Mouse (Mus musculus): ENCODE results near the gene Fyb.

DNA sequence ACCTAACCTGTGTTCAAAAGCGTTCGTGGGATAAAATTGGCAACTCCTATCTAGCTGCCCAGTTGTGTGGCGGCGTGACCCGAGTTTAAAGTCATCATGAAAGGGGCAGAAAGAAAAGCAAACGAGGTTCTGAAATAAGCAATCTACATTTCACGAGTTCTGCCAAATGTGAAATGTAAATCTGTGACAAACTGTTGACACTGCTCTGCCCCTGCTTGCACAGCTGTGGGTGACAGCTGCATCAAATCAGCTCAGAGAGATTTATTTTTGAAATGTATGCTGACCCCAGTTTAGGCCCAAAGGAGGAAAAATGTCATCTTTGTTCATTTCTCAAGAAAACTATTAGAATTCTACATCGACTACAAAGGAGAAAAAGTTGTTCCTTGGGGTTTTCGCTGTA, 36.5 kb downstream of the Fyb start:
- TF ChIP-seq POLR2A (IDR thresholded peaks at IDR 0.05; ENCODE audit: insufficient read length, low read depth) = no peak
- TF ChIP-seq POLR2AphosphoS2 (IDR thresholded peaks at IDR 0.05; ENCODE audit: insufficient read length, low read depth) = no peak
- TF ChIP-seq TCF12 (IDR thresholded peaks at IDR 0.05; ENCODE audit: insufficient read depth, poor library complexity, severe bottlenecking) = peak; percentile 92
- TF ChIP-seq USF1 (IDR thresholded peaks at IDR 0.05; ENCODE audit: low read depth) = no peak

Measured in myocyte (in vitro differentiated cells).